Mouse (Mus musculus) cerebellum, postnatal 10 days (tissue): ENCODE measurements around the gene Ncbp3.
A peak's percentile ranks its signal among the peaks of the same experiment; 100 is the strongest.

Experiments used
- DNase-seq, 2 experiments: peaks; one replicate each; pipeline ENCODE4 v3.0.0; 2021; ENCODE audit warnings: mixed read lengths in 2 of 2

The Ncbp3 gene

DNA sequence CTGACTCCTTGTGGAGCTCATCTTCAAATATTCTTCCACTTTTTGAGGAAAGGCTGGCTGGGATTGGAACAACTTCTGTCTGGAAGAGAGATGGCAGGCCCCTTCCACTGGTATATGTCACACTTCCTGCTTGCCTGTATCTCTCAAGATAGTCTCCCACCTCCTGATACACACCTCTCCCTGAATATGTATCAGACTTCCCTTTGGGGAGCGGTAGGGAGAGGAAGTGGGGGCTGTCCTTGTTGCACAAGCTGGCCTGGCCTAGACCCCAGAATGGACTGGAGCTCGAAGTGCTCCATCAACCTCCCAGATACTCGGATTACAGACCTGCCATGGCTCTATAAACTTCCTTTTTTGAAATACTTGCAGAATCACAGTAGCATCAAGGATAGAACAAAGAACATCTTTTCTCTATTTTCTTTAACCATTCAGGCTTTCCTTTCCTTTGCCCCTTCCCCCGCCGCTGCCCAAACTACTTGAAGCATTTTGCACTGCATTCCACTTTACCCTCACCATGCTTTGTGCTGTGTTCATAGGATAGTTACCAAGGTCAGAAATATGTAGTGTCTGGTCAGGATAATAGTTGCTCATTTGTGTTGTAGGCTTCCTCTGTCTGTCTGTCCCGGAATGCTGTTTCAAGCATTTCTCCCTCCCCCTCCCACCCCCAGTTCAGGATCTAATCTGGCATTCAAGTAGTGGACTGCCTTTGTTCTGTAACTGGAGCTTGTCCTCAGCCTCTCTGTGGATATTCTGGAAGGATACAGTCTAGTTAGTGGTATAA, 40.3 kb downstream of the Ncbp3 start:
- no peak for DNase-seq

DNA sequence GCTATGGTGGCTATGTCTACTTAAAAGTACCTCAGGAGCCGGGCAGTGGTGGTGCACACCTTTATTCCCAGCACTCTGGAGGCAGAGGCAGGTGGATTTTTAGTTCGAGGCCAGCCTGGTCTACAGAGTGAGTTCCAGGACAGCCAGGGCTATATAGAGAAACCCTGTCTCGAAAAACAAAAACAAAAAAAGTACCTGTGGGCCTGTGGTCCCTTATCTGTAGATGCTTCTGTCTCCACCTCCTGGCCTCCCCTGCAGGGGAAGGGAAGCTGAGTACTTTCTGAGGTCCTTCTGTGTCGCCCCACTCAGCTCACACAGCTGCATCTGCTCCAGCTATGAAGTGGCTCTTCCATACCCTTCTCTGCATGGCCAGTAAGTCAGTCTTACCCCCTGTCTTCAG, 42.7 kb downstream of the Ncbp3 start, which contains the start of gene Itgae:
Gene Itgae (plus strand): TSS at position 301 of the 400 bp plus-strand sequence.
- DNase-seq, result no peak

DNA sequence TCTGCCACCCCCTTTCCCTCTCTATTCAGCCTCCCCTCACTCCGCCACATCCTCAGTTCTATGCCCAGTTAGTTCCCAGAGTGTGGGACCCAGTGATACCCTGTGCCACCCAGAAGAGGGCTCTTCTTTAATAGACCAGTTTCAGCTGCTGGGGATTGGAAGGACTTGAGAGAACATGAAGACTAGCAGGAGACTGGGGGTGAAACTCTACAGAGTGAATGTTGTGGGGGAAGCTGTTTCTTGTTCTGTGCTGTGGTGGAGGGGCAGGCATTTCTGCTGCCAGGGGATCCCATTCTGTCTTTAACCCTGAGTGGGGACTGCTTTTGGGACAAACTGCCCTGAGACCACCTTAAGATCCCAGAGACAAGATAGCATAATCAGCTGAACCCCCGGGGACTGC, 43.2 kb downstream of the Ncbp3 start:
- no peak for DNase-seq

DNA sequence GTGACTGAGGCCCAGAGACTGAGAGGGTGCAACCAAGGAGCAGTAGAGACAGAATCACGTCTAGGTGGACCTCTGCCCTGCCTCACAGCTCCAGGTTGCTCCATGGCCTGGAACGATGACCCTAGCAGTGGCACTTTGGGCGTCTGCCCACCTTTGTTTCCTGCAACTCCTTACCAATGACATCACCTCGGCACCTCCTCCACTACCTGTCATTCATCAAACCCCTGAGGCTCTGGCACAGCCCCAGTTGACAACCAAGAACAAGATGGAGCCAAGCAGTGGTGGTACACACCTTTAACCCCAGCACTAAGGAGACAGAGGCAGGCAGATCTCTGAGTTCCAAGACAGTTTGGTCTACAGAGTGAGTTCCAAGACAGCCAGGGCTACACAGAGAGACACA, 44.5 kb downstream of the Ncbp3 start:
- DNase-seq, result no peak

DNA sequence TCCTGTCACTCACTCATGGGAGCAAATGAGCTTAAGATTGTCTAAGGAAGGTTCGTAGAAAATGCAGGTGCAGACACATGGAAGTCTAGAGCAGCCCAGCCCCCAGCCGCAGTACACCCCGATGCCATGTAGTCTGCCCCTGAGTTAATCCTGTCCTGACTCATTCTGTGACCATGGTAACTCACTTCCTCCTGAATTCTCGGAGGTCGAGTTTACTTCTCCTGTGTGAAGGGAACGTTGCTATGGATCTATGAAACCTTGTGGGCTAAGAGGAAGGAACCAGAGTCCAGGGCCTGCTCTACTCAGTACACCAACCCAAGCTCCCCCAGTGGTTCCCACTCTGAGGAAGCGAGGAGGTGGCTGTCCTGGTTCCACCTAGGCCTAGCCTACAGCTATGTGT, 45.3 kb downstream of the Ncbp3 start:
- DNase-seq, result no peak

DNA sequence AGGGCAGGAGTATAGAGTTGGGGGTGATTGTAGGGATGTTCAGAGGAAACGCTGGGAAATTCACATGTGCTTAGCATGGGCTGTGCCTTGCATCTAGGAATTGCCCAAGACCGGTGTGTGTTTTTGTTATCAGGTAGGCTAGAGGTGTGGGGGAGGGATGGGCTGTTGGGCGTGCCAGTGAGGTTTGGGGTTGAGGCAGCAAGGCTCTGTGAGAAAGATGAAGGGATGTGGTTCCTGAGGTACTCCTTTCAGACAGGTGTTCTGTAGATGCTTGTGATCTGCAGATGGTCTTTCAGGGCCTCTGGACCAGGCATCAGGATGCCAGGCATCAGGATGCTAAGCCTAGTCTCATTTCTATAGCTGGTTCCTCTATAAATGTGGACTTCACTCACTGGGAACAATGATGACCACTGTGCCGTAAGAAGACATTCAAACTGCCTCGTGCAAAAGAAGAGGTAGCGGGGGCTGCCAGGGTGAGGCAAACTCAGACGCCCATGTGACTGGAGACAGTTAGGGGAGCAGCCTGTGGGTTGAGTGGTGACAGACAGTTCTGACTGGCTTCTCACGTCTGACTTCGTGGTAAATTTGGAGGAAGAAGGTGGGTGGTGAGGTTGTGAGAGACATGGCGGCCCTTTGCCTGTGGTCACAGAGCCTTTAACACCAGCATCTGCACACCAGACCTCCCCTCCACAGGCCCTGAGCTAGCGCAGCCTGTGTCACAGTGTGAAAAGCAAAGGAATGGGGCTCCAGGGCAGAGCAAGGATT, 46.8 kb downstream of the Ncbp3 start:
- DNase-seq, result no peak

DNA sequence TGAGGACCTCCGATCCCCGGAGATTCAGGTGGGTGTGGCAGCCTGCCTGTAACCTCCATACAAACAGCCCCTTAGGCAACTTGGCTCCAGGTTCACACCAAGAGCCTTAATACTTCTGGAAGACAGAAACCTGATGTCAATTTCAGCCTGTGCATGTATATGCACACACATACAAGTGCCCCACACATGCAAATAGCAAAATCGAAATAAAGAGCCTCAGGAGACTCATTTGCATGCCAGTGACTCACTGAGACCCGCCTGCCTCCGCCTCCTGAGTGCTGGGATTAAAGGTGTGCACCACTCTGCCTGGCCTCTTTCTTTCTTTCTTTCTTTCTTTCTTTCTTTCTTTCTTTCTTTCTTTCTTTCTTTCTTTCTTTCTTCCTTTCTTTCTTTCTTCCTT, 51.3 kb downstream of the Ncbp3 start:
- no peak for DNase-seq

DNA sequence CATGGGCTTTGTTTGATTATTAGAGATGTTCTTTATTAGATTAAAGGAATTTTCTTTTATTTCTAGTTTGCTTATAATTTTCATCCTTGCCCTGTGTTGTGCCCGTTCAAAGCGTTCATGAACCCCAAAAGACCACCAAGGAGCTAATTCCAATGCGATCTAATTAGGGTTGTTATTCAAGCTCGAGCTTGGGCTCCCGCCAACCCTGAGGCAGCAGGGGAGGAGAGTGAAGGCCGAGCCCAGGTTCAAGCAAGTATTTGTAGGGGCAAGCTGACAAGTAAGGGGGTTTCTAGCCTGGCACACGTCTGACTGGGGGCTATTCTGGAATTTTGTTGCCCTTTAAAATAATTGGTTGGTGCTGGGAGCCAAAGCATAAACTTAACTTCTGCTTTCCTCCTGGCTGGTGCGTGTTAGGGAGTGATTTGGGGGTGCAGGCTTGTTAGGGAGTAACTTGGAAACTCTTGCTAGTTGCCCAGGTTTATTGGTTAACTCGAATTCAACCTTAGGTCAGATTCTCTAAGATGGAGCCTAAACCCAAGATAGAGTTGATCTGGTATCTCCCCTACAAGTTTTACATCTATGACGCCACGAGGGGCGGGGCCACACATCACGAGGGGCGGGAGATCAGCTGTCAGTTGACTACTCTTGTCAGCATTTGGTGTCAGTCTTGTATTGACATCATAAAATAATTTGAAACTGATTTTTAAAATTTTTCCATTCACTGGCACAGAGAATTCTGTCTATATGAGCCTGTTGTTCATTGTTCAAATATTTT, 52.6 kb downstream of the Ncbp3 start:
- DNase-seq, result peak; percentile 36 to 58

DNA sequence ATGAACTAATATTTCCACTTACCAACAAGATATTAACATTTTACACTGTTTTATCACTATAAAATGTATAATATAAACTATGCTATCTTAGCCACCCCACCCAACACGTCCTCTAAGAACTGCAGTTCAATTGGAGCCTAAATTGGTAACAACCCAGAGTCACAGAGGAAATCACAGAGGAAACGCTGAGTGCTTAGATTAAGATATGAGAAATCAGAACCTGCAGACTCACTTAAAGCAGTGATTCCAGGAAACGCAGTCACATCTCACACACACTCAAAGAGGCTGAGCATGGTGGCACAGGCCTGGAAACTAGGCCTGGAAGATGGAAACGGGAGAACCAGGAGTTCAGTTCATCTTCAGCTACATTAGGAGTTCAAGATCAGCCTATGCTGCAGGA, 53.7 kb downstream of the Ncbp3 start:
- DNase-seq, result no peak

DNA sequence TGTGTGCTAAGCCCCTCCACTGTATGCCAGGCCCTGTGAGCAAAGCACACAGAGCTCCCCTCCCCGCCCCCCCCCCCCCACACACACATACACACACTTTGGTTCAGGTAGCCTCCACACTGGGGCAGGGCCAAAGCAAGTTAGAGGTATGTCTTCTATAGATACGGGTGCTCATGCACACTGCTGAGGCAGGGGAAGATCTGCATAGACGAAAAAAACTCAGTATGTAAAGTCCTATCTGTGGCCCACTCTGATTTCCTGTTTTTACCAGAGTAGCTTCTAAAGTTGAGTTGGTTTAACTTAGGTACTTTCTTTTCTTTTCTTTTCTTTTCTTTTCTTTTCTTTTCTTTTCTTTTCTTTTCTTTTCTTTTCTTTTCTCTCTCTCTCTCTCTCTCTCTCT, 57.7 kb downstream of the Ncbp3 start:
- DNase-seq, result no peak

DNA sequence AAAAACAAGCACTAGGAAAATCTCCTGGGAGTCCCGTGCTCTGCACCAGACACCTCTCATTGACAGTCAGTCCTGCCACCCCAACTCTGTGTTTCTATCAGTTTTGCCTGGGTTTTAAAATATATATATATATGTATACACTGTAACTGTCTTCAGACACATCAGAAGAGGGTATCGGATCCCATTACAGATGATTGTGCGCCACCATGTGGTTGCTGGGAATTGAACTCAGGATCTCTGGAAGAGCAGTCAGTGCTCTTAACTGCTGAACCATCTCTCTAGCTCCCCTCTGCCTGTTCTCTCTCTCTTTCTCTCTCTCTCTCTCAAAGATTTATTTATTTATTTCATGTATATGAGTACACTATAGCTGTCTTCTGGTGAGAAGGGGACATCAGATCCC, 59.8 kb downstream of the Ncbp3 start:
- peak; percentile 45 to 71 for DNase-seq

DNA sequence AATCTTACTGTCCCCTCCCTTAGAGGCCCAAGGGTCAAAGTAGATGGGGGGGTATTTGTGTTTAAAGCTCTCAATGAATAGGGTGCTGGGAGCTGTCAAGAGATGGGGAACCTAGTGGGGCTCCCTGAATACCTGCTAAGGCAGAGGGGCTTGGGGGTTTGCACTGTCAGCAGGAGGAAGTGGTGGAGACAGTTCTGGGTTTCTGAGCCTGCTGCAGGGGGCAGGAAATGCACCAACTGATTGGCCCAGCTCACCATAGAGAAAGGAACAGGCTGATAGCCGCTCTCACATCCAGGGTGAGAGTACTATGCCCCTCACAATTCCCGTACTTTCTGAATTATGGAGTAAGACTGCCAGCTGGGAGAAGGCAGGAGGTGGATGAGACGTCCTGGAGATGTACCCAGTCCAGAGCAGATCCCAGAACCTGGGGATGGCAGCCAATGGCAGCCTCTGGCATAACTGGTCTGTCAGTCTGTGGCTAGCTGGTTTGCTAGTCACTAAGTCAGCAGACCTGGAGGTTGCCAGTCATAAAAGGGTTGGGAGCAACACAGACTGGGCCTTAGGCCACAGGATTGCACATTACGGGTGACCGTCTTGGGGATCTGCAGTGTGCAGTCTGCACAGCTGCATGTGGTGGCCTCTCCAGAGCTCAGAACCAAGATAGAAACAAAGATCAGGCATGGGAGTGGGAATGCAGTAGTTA, 60.8 kb downstream of the Ncbp3 start:
- no peak for DNase-seq

DNA sequence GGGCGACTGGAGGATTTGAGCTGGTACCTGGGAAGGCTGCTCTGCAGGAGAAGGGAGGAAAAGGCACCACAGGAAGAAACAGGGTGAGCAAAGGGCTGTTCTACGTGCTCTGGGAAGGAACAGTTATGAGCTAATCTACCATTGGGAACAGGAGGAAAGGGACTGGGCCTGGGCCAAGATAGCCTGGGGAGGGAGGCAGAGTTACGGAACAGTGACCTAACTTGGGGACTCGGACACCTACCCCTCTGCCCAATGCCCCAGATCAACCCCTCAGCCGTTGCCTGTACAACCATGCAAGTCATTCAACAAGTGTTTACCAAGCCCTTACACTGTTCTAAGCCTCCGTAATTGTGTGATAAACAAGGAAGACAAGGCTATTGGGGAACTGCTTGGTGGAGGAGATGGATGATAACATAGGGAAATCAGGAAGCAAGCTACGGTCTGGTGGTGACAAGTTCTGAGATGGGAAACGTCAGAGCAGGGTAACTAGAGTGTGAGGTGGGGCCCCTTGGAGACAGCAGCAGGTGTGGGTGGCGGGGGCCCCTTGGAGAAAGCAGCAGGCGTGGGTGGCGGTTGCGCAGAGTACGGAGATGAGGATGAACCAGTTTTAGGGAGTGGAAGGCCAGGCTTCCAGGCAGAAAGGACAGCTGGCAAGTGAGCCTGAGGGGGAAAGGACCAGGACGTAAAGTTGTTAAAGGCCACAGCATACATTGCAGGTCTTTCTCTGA, 61.5 kb downstream of the Ncbp3 start:
- no peak for DNase-seq

DNA sequence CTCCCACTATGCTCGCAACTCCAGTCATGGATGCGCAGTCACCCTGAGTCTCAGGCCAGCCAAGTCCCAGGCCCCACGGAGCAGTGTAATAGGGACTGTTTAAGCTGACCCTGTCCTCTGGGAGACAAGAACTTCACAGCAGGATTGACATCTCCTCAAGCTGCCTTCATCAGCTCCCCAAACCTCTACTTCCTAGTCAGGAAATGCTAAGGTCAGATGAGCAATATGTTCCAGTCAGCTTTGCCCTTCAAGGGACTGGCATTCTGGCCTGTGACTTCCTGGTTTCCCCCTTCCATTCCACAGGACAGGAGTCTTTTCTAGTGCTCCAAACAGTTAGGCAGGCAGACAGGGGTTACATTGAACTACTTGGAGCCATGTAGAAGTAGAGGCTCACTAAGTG, 62.4 kb downstream of the Ncbp3 start:
- DNase-seq, result no peak

DNA sequence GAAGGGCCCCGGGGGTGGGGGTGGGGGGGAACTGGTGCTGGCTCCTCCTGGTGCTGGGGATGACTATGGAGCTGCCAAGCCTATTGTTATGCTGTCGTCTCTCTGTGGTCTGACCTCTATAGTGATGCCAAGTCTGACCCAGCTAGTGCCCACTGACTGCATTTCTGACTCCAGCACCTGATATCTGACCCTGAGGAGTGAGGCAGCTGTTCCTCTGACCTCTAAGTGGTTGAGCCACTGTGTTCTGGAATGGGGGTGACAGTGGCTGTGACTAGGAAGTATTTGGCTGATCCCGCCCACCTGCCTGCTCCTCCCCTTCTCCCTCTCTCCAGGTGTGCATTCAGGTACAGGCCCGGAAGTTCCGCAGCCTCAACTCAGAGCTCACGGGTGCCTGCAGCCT, 63.8 kb downstream of the Ncbp3 start:
- DNase-seq, result no peak

DNA sequence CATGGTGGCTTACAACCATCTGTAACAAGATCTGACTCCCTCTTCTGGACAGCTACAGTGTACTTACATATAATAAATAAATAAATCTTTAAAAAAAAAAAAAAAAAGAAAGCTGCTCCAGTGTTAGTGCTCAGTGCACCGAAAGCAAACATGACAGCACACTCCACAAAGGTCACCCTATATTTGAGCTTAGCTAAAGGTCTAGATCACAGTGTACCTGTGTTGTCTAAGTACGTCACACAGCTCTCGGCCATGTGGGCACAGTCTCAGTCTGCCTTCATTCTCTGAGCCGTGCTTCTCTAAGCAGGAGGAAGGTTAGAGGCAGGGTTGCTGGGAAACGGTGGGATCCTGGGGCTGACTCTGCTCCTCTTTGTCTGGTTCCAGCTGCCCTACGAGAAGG, 78.9 kb downstream of the Ncbp3 start:
- no peak for DNase-seq

DNA sequence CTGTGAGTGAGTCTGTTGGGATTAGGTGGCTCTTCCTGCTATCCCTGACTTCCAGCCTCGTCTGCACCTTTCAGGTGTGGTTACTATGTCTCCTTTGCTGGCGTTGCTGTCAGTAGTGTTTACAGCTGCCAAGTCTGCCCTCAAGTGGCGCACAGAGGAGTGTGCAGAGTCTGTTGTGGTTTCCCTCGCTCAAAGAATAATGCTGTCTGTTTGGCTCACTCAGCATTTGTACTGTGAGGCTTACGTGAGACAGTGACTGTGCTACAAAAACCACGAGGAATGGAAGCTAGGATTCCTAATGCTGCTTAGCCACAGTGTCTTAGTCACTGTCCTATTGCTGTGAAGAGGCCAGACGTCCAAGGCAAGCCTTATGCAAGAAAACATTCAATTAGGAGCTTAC, 83.4 kb downstream of the Ncbp3 start:
- no peak for DNase-seq

DNA sequence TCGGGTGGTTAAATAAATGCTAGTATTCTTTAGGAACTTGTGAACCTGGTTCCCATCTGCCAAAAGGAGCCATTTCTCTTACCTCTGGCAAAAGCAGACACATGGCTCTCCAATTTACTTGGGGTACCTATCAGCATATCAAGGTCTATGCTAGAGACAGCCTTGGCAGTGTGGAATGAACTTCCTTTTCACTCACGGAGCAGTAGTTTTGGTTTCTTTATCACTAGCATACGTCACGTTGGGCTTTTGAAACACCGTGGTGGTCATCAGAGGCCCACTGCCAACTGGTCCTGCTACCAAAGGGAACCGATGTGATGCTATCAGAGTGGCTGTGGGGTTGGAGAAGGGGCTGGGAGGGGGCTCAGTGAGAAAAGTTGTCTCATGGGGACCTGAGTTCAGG, 85.4 kb downstream of the Ncbp3 start:
- no peak for DNase-seq

DNA sequence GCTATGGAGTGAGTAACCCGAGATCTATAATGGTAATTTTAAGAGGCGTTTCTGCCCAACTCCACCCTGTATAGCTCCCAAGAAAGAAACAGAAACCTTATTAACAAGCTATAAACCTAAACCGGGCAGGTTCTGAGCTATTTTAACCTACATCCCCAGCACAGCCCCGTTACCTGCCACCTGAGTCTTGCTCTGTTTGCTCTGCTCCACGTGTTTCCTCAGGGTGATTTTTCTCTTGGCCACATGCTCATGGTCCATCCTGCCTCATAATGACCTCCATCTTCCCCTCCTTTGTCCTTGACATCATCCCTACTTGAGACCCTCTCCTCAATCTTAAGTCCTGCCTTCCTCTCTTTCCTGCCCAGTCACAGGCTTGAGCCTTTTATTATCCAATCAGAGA, 86.6 kb downstream of the Ncbp3 start:
- no peak for DNase-seq

DNA sequence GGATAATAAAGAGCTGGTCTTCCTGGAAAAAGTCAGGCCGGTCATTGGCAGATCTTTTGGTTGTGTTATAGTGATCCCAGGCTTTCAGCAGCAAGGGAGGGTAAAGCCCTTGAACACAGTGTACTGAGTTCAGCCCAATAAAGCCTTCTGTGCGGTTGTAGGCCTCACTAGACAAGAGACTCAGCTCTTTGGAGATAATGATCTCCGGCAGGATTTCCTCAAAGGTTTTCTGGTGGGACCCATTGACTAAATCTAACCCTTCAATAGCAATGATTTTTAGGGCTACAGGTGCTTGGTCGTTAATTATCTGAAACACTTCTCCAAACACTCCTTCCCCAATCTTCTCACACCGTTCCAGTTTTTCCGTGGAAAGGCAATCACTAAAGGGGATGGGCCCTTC, 89.0 kb downstream of the Ncbp3 start:
- no peak for DNase-seq

DNA sequence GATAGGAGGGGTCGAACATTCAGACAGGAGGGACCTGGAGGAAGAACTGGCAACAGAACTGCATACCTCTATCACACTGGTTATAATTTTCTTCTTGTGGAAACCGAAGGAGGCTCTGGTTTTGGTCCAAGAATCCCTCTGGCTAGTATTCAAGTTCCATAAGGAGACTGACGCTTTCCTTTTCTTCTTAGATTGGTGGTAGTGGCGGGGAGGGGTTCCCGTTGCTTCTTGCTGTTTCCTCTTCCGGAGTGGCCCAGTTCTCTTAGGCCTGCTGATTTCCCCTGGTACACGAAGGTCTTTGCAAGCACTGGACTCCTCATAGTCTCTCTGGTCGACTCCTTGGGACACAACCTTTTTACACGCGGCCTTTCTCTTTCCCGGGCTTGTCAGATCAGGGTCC, 89.5 kb downstream of the Ncbp3 start:
- no peak for DNase-seq
